Mouse (Mus musculus): ENCODE measurements around the gene Ikzf2.
A peak's percentile ranks its signal among the peaks of the same experiment; 100 is the strongest.

Ikzf2 gene

DNA sequence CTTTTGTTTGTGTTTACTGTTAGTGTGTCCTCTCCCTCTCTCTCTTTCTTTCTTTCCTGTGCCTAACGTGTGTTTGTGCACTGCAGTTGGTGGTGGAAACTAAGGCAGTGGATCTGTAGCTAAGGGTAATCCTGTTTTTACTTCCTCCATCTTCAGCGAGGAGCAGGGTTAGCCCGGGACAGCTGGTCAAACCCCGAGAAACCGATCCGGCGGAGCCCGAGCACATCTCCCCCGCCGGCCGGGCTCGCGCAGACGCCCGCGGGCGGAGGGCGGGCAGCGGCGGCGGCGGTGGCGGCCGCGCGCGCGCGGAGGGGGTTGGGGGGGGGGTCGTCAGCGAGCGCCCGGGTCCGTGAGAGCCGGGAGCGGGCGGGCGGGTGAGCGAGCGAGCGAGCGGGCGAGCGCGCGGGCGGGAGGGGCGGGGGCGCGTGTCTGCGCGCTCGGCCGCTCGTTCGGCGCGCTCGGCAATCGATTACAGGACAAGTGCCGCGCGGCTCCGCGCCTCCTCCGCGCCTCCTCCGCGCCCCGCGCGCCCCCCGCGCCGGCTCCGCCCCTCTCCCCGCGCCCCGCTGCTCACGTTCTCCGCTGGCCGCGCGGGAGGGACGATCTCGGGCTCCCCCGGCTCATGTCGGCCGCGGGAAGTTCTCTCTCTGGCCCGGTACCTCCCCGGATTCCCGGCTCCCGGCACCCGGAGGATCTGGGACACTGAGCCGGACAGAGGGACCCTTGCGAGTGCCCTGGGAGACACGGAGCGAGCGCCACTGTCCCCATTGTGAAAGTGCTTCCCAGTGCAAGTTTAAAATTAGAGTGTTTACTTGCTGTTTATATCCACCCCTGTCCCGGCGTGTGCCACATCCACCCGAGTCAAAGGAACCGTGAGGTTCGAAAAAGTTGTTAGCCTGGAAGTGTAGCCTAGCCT, at the start of gene Ikzf2:
Ikzf2 (minus strand) TSS at position 170 of the 916 bp plus-strand sequence.
- peak; percentile 99 for DNase-seq

GRCm38 (mm10) chr1:69729729-69730128, 42.7 kb upstream of the Ikzf2 start:
- no peak for DNase-seq

DNA sequence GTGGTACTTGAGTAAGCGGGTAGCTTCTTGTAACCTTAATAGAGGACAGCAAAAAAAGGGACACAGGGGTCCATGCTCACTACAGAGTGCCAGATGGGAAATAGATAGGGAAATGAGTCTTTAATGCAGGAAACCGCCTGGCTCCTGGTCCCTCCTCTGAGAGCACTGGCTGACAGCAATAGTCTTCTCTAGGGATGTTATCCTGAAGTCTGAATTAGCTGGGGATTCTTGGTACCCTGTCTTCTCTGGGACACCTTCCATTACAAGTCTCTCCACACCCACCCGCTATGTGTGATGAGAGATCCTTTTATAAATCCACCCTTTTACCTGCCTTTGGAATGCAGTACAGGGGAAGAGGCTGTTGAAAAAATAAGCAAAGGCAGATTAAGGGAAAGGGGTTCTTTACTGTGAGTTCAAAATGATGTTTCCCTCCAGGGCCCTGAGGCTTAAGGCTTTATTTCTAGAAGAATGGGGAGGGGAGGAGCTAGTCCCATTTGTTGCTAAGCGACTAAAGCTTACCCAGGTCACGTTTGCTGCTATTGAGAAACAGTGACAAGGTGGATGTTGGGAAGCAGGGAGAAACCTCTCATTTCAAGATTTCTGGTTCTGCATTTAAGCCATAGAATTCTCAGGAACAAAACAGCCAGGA, 42.1 kb upstream of the Ikzf2 start:
- DNase-seq = no peak

DNA sequence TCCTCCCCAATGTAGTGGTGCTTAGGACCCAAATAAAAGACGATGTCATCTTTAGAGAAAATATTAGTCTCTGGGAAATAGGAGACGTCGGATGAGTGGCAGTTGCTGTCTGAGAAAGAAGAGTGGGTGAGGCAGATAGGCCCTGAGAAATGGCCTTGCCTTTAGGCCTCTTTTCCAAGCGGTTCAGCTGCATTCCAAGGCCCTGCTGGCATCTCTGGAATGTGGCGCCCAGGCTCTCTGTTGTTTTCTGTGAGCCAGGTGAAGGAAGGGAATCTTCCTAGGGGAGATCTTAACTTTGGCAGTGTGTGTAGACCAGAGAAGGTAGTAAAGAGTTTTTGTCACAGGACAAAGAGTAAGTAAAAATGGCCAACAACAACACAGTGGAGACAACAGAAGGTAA, 40.9 kb upstream of the Ikzf2 start:
- DNase-seq = no peak

DNA sequence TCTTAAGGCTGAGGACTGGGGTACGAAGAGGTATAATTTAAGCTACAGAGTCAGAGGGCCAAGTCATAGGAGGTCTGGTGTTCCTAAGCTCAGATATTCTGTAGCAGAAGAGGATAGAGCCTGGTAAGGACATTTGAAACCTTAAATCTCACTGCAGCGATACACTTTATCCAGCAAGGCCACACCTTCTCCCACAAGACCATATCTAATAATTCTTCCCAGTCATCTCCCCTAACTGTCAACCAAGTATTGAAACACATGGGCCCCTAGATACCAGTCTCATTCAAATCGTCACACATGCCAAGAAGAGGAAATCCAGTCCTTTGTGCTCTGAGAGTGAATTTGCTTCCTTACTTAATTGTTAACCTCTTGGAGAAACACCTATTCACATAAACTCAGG, 30.1 kb upstream of the Ikzf2 start:
- DNase-seq = no peak

DNA sequence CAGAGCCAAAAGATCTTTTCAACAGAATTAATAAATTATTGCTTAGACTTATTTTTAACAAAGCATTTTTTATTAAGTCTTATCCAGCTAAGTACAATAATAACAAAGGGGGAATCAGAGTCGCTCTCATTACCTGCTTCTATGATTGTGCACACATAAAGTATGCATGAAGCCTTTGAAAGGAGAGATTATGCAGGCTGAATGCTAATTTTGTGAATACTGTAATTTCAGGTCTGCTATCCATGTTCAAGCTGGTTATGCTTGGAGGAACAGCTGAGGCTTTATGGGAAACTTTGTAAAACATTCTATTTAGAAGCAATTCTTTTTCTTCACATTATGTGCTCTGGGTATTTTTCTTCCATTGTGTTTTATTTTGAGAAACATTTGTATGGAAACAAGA, 21.5 kb upstream of the Ikzf2 start:
- DNase-seq = no peak

DNA sequence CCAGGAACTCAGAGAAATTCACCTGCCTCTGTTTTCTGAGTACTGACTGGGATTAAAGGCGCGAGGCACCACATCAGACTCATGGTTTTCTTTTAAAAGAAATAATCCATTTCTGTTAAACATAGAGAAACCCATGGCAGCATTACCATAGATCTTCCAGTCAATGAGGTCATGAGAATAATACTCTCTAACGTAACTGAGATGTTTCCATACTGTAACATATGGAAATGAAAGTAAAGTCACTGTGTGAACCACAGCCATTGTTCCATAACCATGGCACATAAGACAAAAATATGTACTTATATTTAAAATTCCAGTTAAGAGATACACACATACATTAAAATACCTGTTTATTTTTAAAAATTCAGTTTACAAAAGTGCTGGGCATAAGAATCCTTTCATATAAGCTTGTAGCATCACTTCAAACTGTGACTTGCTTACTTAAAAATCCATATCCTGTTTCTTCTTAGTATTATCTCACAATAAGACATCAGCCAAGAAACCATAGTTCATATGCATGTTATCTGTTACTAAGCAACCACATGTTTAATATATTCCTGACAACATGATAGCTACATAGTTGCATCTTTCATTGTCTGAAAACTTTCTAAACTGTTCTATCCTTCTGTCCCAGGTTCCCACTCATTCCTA, 16.6 kb upstream of the Ikzf2 start:
- DNase-seq = no peak

DNA sequence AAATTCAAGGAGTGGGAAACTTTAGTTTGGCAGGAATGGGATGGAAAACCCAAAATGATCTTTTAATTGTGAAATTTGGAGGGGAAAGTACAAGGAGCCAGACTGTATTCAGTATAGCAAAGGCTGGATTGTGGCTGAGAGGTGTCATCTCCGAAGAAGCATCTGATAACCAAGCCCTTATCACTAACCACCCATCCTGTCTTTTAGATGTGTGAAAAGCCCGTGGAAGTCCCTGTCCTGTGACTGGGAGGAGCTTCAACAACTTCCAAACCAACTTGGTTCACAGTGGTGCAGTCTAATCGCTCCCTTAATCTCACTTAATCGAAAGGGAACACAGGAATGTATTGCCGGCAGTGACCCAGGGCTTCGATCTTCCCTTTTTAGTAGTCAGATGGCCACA, 4.9 kb upstream of the Ikzf2 start:
- DNase-seq = no peak

DNA sequence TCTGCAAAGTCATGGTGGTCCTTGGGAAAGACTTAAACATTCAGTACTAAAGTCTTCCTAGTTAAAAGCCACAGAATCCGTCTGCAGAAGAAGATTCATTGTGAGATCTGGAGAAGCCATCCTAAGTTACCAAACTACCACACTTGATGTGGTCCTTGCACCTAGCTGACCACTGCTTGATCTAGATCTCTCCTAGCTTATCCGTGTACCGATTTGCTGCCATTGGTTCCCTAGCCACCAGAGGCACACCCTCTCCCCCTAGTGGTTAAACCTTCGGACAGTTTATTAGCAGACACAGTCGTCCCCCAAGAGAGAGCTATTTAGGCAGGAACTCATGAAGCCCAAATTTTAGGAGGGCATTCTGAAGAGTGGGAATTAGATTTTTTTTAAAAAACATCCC, 1.9 kb upstream of the Ikzf2 start:
- peak; percentile 94 for DNase-seq

- DNase-seq = no peak
Observed at GRCm38 (mm10) chr1:69688118-69688517, 1.1 kb upstream of the Ikzf2 start.

DNA sequence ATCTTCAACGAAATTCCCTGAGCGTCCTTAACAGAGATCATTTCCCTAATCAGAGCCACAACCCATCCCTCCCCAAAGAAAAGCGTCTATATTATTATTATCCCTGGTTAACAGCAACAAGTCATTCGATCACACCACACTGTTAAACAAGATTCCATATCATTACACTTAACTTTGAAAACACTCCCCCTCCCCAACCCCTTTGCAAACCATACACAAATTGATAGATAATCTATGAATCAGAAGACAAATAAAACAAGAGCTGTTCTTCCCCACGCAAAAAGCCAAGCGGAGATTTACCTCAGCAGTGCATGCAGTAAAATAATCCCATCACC, 337 bp downstream of the Ikzf2 start:
- no peak for DNase-seq

DNA sequence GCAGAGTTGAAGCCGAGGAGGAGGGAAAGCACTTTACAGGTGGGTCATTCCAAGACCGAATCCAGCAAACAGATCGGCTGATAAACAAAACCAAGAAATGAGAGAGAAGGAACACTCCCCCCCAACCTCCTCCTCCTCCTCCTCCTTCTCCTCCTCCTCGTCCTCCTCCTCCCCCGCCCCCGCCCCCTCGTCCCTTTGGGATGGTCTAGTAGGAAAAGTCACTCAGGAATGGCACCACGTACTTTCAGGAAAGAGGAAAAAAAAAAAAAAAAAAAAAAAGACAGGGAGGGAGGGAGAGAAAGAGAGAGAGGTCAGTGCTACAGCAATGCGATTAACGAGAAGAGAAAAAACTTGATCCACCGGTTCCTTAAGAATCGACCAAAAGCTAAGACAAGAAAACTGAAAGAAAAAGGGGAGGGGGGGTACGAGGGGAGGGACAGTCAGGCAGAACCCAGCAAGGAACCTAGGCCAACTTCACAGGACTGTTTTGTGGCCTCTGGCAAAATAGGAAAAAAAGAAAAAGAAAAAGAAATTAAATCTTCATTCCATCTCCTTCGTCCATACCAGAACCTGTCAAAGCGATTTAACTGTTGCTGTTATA, 1.1 kb downstream of the Ikzf2 start:
- no peak for DNase-seq

DNA sequence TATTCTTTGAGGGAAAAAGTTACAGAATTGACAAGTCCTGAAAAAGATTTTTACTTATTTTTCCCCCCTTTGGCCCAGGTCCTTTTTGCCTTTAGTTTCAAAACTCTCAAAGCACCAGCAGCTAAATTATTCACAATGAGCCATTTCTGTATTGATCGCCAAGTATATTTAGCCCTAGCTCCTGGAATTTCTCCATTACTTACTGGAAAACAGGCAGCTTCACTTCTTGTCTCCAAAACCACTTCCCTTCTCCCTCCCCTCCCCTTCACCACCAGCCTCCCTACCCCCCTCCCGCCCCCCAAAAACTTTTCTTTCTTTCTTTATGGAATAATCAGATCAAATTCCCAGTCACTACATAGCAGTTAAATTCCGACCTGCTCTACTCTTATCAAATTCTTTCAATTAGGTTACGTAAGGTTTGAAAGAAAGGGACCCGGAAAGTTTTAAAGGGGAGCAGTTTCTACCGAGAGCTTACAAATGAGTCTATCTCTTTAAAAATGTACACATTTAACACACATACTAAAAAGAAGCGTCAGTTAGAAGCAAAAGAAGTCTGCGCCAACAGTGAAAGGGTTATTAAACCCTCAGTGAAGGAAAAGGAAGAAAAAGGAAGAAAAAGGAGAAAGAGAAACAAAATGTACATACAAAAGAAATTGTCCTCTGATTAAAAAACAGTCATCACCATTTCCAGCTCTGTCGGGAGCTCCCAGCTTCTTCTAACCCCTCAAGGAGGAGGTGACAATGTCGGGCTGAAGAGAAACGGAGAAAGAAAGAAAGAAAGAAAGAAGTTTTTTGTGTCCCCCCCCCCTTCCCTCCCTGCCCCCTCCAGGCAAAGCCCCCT, 1.8 kb downstream of the Ikzf2 start:
- no peak for DNase-seq

DNA sequence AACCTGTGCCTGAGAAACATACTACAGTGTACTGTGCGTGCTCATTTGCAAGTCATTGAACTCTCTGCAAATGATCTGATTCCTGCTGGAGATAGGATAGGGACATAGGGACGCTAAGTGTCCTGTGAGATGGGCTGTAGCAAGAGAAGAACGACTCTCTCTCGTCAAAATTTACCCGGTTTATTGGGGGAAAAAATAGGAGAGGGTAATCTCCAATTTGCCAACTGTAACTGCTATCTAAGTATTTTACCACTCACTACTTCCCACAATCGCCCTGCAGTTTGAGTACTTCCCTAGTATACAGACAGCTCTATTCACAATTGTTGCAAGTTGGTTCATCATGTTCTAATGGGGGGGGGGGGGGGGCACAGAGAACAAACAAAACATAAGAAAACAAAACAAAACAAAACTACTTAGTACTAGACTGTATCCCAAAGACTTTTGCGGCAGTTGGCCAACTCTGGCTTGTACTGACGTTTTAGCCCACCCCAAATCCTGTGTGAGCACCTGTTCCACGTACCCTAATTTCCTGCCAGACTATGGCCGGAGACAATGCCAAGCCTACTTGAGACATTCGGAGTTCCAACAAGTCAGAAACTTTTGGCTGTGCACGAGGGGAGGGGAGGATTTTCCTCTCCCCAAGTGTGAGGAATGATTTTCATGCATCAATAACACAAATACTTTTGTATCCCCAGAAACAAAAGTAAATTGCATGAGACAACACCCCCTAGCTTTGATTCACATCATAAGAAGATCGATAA, 2.6 kb downstream of the Ikzf2 start:
- no peak for DNase-seq

- DNase-seq = no peak
Observed at GRCm38 (mm10) chr1:69683851-69684250, 3.2 kb downstream of the Ikzf2 start.

DNA sequence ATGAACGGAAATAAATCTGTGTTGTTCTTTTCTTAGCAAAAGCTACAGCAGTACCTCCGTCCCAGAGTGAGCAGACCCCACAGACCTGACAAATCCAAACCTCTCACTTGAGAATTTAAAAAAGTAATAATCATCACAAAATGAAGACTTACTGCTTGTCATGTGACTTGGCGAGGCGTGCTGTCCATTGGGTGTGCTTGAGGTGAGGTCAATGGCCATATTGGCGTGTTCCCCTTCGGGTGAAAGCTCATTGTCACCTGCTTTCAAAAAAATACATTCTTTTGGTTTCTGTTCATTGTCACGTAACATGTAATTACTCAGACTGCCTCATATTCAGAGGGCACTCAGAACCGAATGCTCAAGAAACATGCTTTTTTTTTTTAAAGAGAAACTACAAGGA, 4.0 kb downstream of the Ikzf2 start:
- DNase-seq = no peak

DNA sequence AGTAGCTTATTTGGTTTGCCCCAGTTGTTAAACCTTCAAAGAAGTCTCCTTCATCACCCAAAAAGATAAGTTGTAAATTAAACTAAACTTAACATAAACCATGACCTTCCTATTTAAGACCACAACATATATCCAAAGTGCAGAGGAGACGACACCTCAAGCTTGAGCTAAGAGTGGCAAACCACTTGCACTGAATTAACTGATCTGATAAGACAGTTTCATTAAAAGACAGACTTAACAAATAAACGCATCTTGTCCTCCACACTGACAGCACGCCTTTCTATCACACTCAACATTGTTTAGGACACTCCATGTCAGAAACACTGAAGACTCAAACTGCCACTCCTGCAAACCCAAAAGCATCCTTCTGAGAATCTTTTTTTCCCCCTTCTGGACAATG, 4.8 kb downstream of the Ikzf2 start:
- no peak for DNase-seq

GRCm38 (mm10) chr1:69681003-69681402, 6.0 kb downstream of the Ikzf2 start:
- DNase-seq = no peak

DNA sequence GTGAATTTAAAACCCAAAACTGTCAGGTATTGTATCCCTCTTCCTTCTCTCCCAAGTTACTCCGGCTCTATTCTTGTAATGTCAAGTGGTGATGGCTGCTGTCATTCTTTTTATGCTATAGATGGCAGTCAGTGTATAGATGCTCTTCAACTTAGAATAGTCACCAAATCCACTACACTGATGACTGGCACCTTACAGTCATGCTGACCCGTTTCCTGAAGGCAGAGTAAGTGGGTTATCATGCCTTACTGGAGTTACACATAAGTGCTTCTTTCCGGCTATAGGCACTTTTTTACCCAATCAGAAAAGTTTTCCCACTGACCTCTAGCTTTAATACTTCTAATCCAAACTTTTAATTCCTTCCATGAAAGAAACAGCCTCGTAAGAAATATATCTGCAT, 6.5 kb downstream of the Ikzf2 start:
- DNase-seq = no peak

GRCm38 (mm10) chr1:69669897-69670404, 17.1 kb downstream of the Ikzf2 start:
- DNase-seq = peak; percentile 42

DNA sequence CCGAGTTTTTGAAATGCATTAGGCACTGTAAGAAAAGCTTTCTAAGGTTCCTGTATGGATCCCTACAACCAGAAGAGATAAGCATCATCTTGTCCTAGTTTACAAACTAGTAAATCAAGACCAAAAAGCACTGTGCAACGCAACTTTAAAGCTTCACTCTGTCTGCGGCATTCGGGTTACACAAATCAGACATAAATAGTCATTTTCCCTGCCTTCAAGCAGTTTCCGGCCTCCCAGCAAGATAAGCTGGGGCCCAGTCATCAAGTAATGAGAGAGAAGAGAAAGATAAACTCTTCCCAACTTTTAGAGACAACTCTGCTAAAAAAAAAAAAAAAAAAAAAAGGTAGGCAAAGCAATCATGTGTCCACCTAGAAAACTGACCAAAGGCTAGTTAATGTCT, 19.6 kb downstream of the Ikzf2 start:
- no peak for DNase-seq

DNA sequence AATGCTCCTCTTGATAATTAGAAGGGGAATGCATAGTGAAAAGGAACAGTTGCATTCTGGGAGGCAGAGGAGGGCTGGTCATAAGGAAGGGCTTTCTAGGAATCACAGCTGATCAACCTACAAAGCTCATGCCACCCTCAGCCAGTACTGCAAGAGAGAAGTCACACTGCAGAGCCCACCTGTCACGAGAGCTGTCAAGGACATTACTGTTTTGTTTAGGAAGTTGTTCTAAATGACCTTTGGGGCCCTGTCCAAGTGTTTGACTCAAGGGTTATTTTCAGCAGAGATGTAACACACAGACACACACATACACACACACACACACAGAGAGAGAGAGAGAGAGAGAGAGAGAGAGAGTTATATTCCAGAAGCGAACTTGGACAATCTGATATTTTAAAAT, 27.3 kb downstream of the Ikzf2 start:
- DNase-seq = no peak

Data from heart, adult 11 months (tissue).